Mouse (Mus musculus) midbrain, embryonic 14.5 days (tissue): ENCODE data around the gene Tlr5. TPM values are rescaled to one million over a fixed set of nuclear protein-coding genes. Genes with fewer than 3 reads are reported as not detected.

ENCODE experiments used
- ATAC-seq: fragments of 200-750 bp; cut with Nextera tagmentation; 2 replicates; pipeline ENCODE4 v1.8.0; 2017; ENCODE audit warnings: moderate number of reproducible peaks, moderate library complexity; ENCODE audit not compliant: low FRiP score, low TSS enrichment
- DNase-seq: peaks from one replicate; pipeline ENCODE4 v3.0.0-alpha.2; 2015
- H3K27ac ChIP-seq: fragments of 300-500 bp; sonication (generic); replicated peaks from 2 replicates; pipeline ENCODE4 v1.5.1; 2014; ENCODE audit warnings: mild to moderate bottlenecking, low read depth, low read length, moderate library complexity
- H3K27me3 ChIP-seq: fragments of 300-500 bp; sonication (generic); 2 replicates; pipeline ENCODE4 v1.6.1; 2014; ENCODE audit warnings: low read length, control low read depth, mixed read lengths; ENCODE audit not compliant: control insufficient read depth, insufficient read depth
- H3K36me3 ChIP-seq: fragments of 300-500 bp; sonication (generic); 2 replicates; pipeline ENCODE4 v1.6.1; 2014; ENCODE audit warnings: low read length, control low read depth; ENCODE audit not compliant: control insufficient read depth, insufficient read depth
- H3K4me1 ChIP-seq: fragments of 300-500 bp; sonication (generic); 2 replicates; pipeline ENCODE4 v1.6.1; 2014; ENCODE audit warnings: mild to moderate bottlenecking, antibody characterized with exemption, low read length, control low read depth; ENCODE audit not compliant: control insufficient read depth, insufficient read depth
- H3K4me2 ChIP-seq: fragments of 300-500 bp; sonication (generic); 2 replicates; pipeline ENCODE4 v1.6.1; 2014; ENCODE audit warnings: mild to moderate bottlenecking, low read length, moderate library complexity
- H3K4me3 ChIP-seq: fragments of 300-500 bp; sonication (generic); replicated peaks from 2 replicates; pipeline ENCODE4 v1.5.1; 2014; ENCODE audit warnings: low read depth, low read length
- H3K9ac ChIP-seq: fragments of 300-500 bp; sonication (generic); replicated peaks from 2 replicates; pipeline ENCODE4 v1.6.1; 2014; ENCODE audit warnings: mild to moderate bottlenecking, low read length, moderate library complexity
- H3K9me3 ChIP-seq: fragments of 300-500 bp; sonication (generic); 2 replicates; pipeline ENCODE4 v1.6.1; 2016; ENCODE audit warnings: low read length, control low read depth, mixed read lengths; ENCODE audit not compliant: control insufficient read depth
- WGBS: fragments of 180-500 bp; shearing (Covaris S2); extraction: QIAGEN DNeasy Blood & Tissue Kit; methylation state at CpG from one replicate; pipeline ENCODE4 v1.1.7; 2014; 5-methylcytosine and 5-hydroxymethylcytosine counted together
- polyA plus RNA-seq: library from polyadenylated mRNA; unstranded; fragments of >200 nt; fragmentation: Nextera tagmentation; extraction: Ambion mirVana; gene quantifications from 2 replicates; pipeline ENCODE4 v1.2.1, GENCODE M21; 2014

Tlr5 gene
- polyA plus RNA-seq, 1 experiment from 2014 or later, result 0.25 TPM

- Histone ChIP-seq H3K27me3 (no peaks in the 10 kb centered on the region), H3K36me3 (no peaks in the 10 kb centered on the region), H3K9ac (no peak overlapping the region), H3K4me2 (no peak overlapping the region), H3K4me1 (no peaks in the 10 kb centered on the region), H3K27ac (no peak overlapping the region), H3K9me3 (no peaks in the 10 kb centered on the region), H3K4me3 (no peak overlapping the region)
- ATAC-seq, result no peak
- DNase-seq, result no peak
- 77% methylated on average over 14 of the region's 14 CpGs for WGBS
Measured at GRCm38 (mm10) chr1:182990092-182990762, 35.6 kb downstream of the Tlr5 start.

DNA sequence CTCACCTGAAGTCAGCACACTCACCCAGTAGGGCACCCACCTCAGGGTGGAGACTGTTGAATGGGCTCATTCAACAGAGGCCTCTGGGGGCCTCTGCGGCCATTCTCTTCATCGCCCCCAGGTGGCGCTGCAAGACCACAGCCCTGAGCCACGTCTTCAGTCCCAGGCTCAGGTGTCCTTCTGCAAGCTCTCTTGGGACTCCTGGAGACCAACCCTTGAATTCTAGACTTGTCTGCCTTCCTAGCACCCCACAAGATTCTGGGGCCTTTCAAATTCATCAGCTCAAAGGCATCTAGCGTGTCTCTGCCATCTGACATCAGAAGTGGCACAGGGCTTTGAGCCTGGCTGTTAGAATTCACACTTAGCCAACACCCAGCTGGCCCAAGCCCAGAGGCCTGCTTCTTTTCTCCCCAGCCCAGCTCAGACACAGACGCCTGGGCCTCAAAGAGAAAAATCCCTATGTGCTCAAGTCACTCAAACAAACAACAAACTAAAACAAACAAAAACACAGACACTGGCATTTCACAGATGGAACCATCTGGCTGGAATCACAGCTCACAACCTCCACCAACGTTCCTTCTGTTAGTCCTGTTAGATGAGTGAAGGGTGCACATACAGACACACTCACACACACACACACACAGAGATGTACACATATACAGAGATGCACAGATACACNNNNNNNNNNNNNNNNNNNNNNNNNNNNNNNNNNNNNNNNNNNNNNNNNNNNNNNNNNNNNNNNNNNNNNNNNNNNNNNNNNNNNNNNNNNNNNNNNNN lies 36.6 kb downstream of the Tlr5 start:
- H3K9ac ChIP-seq, result no peak overlapping the region
- ATAC-seq (peak; percentile 37; the same call in 1 of the 2 replicates), DNase-seq (peak; percentile 82)
- no peak overlapping the region for H3K4me2 ChIP-seq
- no peaks in the 10 kb centered on the region for H3K27me3 ChIP-seq
- no peak overlapping the region for H3K4me3 ChIP-seq
- H3K9me3 ChIP-seq, result no peaks in the 10 kb centered on the region
- 16% methylated on average over 7 of the region's 7 CpGs for WGBS
- no peaks in the 10 kb centered on the region for H3K36me3 ChIP-seq
- H3K4me1 ChIP-seq, result no peaks in the 10 kb centered on the region
- no peak overlapping the region for H3K27ac ChIP-seq

Other genes starting within 250 kb of the Tlr5 start
- gene Ccdc185, start 205.6 kb upstream of the Tlr5 start, polyA plus RNA-seq, result not detected in 2 replicates
- 71.0 and 75.4 TPM in 2 replicates for gene Susd4, start 190.9 kb upstream of the Tlr5 start, polyA plus RNA-seq